Mouse (Mus musculus) limb, embryonic 14.5 days (tissue): ENCODE results near the gene Tsg101. TPM values are rescaled to one million over a fixed set of nuclear protein-coding genes. Genes with fewer than 3 reads are reported as not detected.
A peak's percentile ranks its signal among the peaks of the same experiment; 100 is the strongest.

Source experiments
- ATAC-seq: fragments of 200-750 bp; cut with Nextera tagmentation; 2 replicates; pipeline ENCODE4 v1.8.0; 2017; ENCODE audit warnings: low read depth, moderate number of reproducible peaks, moderate TSS enrichment; ENCODE audit not compliant: low FRiP score
- DNase-seq: peaks from one replicate; pipeline ENCODE4 v3.0.0-alpha.2; 2015; ENCODE audit warnings: low spot score
- H3K27ac ChIP-seq: fragments of 300-500 bp; sonication (generic); replicated peaks from 2 replicates; pipeline ENCODE4 v1.5.1; 2014; ENCODE audit warnings: low read depth, mild to moderate bottlenecking, low read length, moderate library complexity, mixed read lengths
- H3K27me3 ChIP-seq: fragments of 300-500 bp; sonication (generic); 2 replicates; pipeline ENCODE4 v1.6.1; 2014; ENCODE audit warnings: low read length, mixed read lengths; ENCODE audit not compliant: control insufficient read depth, insufficient read depth
- H3K36me3 ChIP-seq: fragments of 300-500 bp; sonication (generic); 2 replicates; pipeline ENCODE4 v1.6.1; 2014; ENCODE audit warnings: mild to moderate bottlenecking, low read length, moderate library complexity, mixed read lengths; ENCODE audit not compliant: control insufficient read depth, insufficient read depth
- H3K4me1 ChIP-seq: fragments of 300-500 bp; sonication (generic); 2 replicates; pipeline ENCODE4 v1.6.1; 2014; ENCODE audit warnings: antibody characterized with exemption, low read length, mixed read lengths; ENCODE audit not compliant: control insufficient read depth, insufficient read depth
- H3K4me2 ChIP-seq: fragments of 300-500 bp; sonication (generic); replicated peaks from 2 replicates; pipeline ENCODE4 v1.6.1; 2014; ENCODE audit warnings: low read depth, mild to moderate bottlenecking, low read length, moderate library complexity; ENCODE audit not compliant: severe bottlenecking
- H3K4me3 ChIP-seq: fragments of 300-500 bp; sonication (generic); replicated peaks from 2 replicates; pipeline ENCODE4 v1.5.1; 2014; ENCODE audit warnings: low read length
- H3K9ac ChIP-seq: fragments of 300-500 bp; sonication (generic); 2 replicates; pipeline ENCODE4 v1.6.1; 2014; ENCODE audit warnings: mild to moderate bottlenecking, low read depth, low read length, moderate library complexity; ENCODE audit not compliant: severe bottlenecking
- H3K9me3 ChIP-seq: fragments of 300-500 bp; sonication (generic); 2 replicates; pipeline ENCODE4 v1.6.1; 2016; ENCODE audit warnings: low read length; ENCODE audit not compliant: control insufficient read depth
- POLR2A ChIP-seq: fragments of 200-500 bp; IDR thresholded peaks from 2 replicates; pipeline ENCODE4 v1.8.0; 2012; ENCODE audit warnings: inconsistent platforms, mild to moderate bottlenecking, moderate library complexity, borderline replicate concordance; ENCODE audit not compliant: insufficient read depth, insufficient read length; ENCODE audit errors: extremely low read depth
- WGBS: fragments of 180-500 bp; shearing (Covaris S2); extraction: QIAGEN DNeasy Blood & Tissue Kit; methylation state at CpG from one replicate; pipeline ENCODE4 v1.1.7; 2014; 5-methylcytosine and 5-hydroxymethylcytosine counted together
- polyA plus RNA-seq, 2 experiments: library from polyadenylated mRNA; depleted of rRNA in 1 of 2; stranded (reverse) in 1 of 2; unstranded in 1 of 2; fragments of >200 nt; fragmentation: Nextera tagmentation in 1 of 2; extraction: Ambion mirVana in 1 of 2; gene quantifications; 2 replicates each; pipeline versions ENCODE4 v1.2.1 to v1.2.3; 2012 to 2014

Tsg101 gene
- polyA plus RNA-seq (2012; rRNA removed) = 86.2 and 119 TPM in 2 replicates
- 189 and 197 TPM in 2 replicates for polyA plus RNA-seq (2014; fragmentation: Nextera tagmentation; extraction: Ambion mirVana)

DNA sequence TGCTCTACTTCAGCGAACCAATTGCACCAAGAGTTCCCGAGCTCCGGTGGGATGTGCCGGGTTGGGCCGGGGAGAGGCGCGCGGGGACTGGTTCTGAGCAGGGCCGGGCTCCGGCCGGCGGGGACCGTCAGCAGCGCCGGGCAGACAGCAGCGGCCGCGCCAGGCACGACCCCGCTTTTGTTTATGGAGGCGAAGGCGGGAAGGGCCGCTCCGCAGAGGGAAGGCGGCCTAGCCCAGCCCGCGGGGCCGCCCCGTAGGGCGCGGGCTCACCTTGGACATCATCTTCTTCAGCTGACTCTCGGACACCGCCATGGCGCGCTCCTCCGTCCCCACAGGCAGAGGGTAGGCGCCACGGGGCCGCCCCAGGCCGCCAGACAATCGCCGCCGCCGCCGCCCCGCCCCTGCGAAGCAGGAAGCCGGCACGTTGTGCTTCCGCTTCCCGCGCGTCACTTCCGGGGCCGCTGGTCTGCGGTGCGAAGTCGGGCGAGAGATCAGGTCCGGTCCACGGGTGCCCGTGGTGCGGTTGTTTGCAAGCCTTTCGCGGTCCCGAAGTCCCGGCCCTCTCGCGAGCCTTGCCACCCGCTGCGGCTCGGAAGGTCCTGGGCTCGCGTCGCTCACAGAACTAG is at the start of gene Tsg101:
TSS of gene Tsg101 (minus strand) at position 419 of the 626 bp plus-strand sequence.
- Histone ChIP-seq H3K4me1 (peaks cover 12% of the 10 kb centered on the region), H3K27me3 (no peaks in the 10 kb centered on the region), H3K9me3 (no peaks in the 10 kb centered on the region), H3K36me3 (peaks cover 10% of the 10 kb centered on the region), H3K4me2 (peak within 1 kb of the TSS; percentile 70), H3K4me3 (peak within 1 kb of the TSS; percentile 89), H3K27ac (peak within 1 kb of the TSS; percentile 96), H3K9ac (peak within 1 kb of the TSS; percentile 93)
- under 1% methylated on average over 48 of the region's 75 CpGs for WGBS
- DNase-seq (peak; percentile 87), ATAC-seq (peak; percentile 93)
- peak; percentile 96; the same call in 1 of the 2 replicates for TF ChIP-seq POLR2A

DNA sequence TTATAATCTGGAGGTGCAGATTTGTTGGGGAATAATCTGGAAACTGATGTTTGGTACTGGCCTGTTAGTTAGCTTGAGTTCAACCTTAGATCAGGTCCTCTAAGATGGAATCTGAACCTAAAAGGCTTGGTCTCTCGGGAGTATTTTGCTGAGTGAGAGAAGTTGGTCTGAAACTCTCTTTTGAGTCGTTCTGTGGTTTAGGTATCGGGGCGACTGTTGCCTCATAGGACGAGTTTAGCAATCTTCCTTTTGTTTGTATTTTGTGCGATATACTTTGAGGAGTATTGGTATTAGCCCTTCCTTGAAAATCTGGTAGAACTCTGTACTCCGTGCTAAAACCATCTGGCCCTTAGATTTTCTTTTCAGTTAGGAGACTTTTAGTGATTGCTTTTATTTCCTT is 44.3 kb upstream of the Tsg101 start:
- no peak for ATAC-seq
- peaks cover 7% of the 10 kb centered on the region for H3K4me1 ChIP-seq
- no peak overlapping the region for H3K27ac ChIP-seq
- H3K4me3 ChIP-seq = no peak overlapping the region
- no peak for DNase-seq
- H3K36me3 ChIP-seq = no peaks in the 10 kb centered on the region
- 81% methylated on average over 7 of the region's 7 CpGs for WGBS
- H3K9me3 ChIP-seq = no peaks in the 10 kb centered on the region
- H3K27me3 ChIP-seq = no peaks in the 10 kb centered on the region
- H3K4me2 ChIP-seq = no peak overlapping the region
- no peak for TF ChIP-seq POLR2A
- no peak overlapping the region for H3K9ac ChIP-seq

DNA sequence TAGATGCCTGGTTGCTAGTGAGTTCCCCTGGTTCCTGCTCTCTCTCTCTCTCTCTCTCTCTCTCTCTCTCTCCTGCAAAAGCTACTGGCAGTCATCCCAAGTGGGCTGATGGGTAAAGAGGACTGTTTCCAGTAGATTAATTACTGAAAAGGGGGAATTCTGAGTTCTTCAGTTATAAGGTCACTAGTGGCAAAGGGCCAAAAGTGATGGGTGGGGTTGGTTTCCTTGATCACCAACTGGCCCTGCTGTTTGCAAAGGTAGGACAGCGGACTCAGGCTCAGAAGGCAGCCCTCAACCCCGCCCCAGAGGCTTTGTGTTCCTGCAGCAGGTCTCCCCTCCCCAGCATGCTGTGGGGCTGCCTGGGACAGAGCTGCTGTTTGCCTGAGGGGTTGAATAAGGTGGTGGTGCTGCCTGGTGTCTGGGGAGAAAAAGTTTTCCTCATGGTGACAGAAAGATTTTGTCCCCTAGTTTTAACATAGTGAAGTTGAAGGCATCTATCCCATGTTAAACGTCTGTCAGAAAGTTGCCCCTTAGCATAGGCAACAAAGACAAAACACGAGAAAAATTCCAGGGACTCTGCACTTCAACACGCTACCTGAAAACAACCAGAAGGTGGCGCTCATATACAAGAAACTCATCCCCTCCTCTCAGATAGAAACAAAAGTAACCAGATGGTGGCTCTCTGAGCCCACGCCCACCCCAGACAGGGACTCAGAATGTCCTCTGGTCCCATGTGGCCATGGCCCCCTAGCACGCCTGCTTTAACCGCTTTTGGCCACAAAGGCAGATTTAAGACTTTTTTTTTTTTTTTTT is 43.2 kb upstream of the Tsg101 start:
- WGBS = under 1% methylated on average over 9 of the region's 9 CpGs
- DNase-seq (peak; percentile 93), ATAC-seq (peak; percentile 77)
- Histone ChIP-seq H3K27me3 (no peaks in the 10 kb centered on the region), H3K9ac (peak overlapping the region; percentile 21; the same call in 1 of the 2 replicates), H3K4me1 (peaks cover 7% of the 10 kb centered on the region), H3K27ac (peak overlapping the region; percentile 61; the same call in 1 of the 2 replicates), H3K36me3 (no peaks in the 10 kb centered on the region), H3K4me3 (0 out of 2 replicates have a peak overlapping the region, but pooled peaks have one; percentile 8), H3K4me2 (no peak overlapping the region; the same call in 1 of the 2 replicates), H3K9me3 (no peaks in the 10 kb centered on the region)
- no peak for TF ChIP-seq POLR2A

DNA sequence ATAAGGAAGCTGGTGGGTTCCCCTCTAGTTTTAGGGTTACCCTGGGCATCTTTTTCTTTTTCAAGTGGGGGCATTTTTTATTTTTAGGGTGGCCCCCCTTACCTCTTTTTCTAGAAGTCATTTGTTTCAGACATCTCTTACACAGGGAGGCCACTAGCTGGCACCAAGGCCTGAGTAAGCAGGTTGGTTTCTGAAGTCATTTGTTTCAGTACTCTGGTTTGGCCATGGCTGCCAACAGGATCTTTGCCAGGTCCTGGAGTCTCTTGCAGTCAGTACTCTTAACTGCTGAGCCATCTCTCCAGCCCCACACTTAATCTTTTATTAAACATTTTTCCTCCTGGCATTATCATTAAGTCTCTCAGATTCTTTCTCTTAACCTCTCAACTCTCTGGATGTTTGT is 42.4 kb upstream of the Tsg101 start:
- ATAC-seq = no peak
- 0 out of 2 replicates have a peak overlapping the region, but pooled peaks have one; percentile 20 for H3K27ac ChIP-seq
- H3K9ac ChIP-seq = no peak overlapping the region
- DNase-seq = no peak
- H3K4me3 ChIP-seq = no peak overlapping the region
- no peaks in the 10 kb centered on the region for H3K27me3 ChIP-seq
- H3K9me3 ChIP-seq = no peaks in the 10 kb centered on the region
- no peak for TF ChIP-seq POLR2A
- no peak overlapping the region for H3K4me2 ChIP-seq
- peaks cover 13% of the 10 kb centered on the region for H3K4me1 ChIP-seq
- no peaks in the 10 kb centered on the region for H3K36me3 ChIP-seq

DNA sequence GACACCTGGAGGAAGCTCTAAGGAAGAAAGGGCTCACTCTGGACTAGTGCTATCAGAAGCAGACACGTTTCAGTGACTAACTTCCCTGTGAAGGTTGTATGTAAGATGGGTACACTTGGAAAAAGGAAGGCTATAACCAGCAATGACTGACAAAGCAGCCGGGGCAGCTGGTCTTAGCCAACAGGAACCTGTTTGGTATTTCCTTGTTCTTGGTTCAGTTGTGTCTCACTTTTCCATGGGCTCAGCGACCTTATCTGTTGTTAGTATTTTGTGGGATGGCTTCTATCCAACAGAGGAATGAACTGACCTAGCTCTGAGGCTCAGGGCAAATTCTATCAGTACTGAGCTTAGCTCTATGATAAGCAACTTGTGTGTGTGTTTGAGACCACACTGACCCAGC is 41.2 kb upstream of the Tsg101 start:
- Histone ChIP-seq H3K4me1 (peaks cover 13% of the 10 kb centered on the region), H3K4me2 (no peak overlapping the region), H3K27me3 (no peaks in the 10 kb centered on the region), H3K9ac (no peak overlapping the region), H3K9me3 (no peaks in the 10 kb centered on the region), H3K36me3 (no peaks in the 10 kb centered on the region), H3K27ac (no peak overlapping the region), H3K4me3 (no peak overlapping the region)
- ATAC-seq = no peak
- no peak for TF ChIP-seq POLR2A
- 70% methylated on average over 3 of the region's 3 CpGs for WGBS
- DNase-seq = no peak
